Mouse (Mus musculus) stomach, adult 2 months (tissue): ENCODE results near the gene Alg2. TPM values are rescaled to one million over a fixed set of nuclear protein-coding genes. Genes with fewer than 3 reads are reported as not detected.

Experiments
- polyA plus RNA-seq: library from polyadenylated mRNA; depleted of rRNA; stranded (reverse); fragments of >200 nt; gene quantifications from 2 replicates; pipeline ENCODE4 v1.2.3, GENCODE M21; 2012; rRNA removed

Gene Alg2
- 4.8 and 5.9 TPM in 2 replicates for polyA plus RNA-seq

GRCm38 (mm10) chr4:47473968-47474729 is at the start of gene Alg2, which contains the start of gene Sec61b:
Gene Alg2, minus strand, starts transcription at chr4:47474333.
Gene Sec61b, plus strand, starts transcription at chr4:47474658.

Other genes with a start within 250 kb of the Alg2 start
- 0.60 and 0.78 TPM in 2 replicates for gene Tgfbr1, start 121.1 kb downstream of the Alg2 start, polyA plus RNA-seq
- gene Sec61b, start 325 bp upstream of the Alg2 start, polyA plus RNA-seq = 183 and 316 TPM in 2 replicates